Mouse (Mus musculus): ENCODE data around the gene Lrat. TPM values are rescaled to one million over a fixed set of nuclear protein-coding genes. Genes with fewer than 3 reads are reported as not detected.

The Lrat gene
- polyA plus RNA-seq, 1 experiment from 2014 or later: not detected

DNA sequence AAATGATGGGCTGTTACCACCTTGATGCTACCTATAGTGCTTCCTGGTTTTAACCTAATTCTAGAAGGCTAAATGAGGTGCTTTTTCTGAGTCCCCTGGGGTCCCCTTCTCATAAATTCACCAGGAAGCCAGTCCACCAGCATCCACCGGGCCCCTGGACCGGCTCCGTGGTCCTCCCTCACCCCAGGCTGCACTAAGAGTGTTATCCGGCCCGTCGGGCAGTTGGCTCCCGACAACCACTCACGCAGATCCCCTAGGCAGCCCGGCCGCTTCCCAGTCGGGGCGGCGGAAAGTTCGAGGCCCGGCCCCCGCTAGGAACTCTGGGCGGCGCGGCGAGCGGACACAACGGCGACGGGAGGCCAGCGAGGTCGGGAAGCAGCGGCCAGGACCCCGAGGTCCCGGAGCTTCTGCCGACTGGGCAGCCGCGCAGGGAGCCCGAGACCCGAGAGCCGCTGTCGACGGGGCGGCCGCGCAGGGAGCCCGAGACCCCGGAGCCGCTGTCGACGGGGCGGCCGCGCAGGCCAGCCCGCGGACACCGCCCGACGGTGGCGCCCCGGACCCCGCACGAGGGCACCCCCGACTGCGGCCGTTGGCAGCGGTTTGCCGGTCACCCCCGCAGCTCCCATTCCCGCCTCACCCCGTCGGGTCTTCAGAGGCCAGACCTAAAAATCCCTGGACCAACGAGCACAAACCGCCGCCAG, 28.0 kb downstream of the Lrat start:
- no peak overlapping the region for H3K4me3 ChIP-seq (ENCODE audit: inconsistent target)
- 38% methylated on average over 68 of the region's 69 CpGs for WGBS (ENCODE audit: missing documents)
- H3K27ac ChIP-seq: no peak overlapping the region
- H3K79me2 ChIP-seq (ENCODE audit: inconsistent target): no peaks in the 10 kb centered on the region
- H3K36me3 ChIP-seq (ENCODE audit: inconsistent target): no peaks in the 10 kb centered on the region

GRCm38 (mm10) chr3:82857414-82858077, 46.2 kb downstream of the Lrat start:
- no peak overlapping the region for H3K4me3 ChIP-seq (ENCODE audit: inconsistent target)
- H3K79me2 ChIP-seq (ENCODE audit: inconsistent target): no peaks in the 10 kb centered on the region
- 34% methylated on average over 4 of the region's 4 CpGs for WGBS (ENCODE audit: missing documents)

More at GRCm38 (mm10) chr3:82857414-82858077, 46.2 kb downstream of the Lrat start:
- Histone ChIP-seq H3K27ac (no peak overlapping the region), H3K36me3 (ENCODE audit: inconsistent target) (no peaks in the 10 kb centered on the region)

Other genes with a start within 250 kb of the Lrat start
- not detected in 3 replicates for gene Rbm46, start 27.5 kb downstream of the Lrat start, polyA plus RNA-seq (2018)
- not detected in 3 replicates for gene Fgg, start 103.8 kb upstream of the Lrat start, polyA plus RNA-seq (2018)
- gene Fga, start 122.1 kb upstream of the Lrat start, polyA plus RNA-seq (2018): not detected in 3 replicates
- not detected in 3 replicates for gene Fgb, start 145.9 kb upstream of the Lrat start, polyA plus RNA-seq (2018)
- 31.0 to 38.1 TPM (median 35.4 TPM) in 3 replicates for gene Plrg1, start 151.5 kb upstream of the Lrat start, polyA plus RNA-seq (2018)
- not detected in 3 replicates for gene Dchs2, start 224.0 kb upstream of the Lrat start, polyA plus RNA-seq (2018)